Mouse (Mus musculus) duodenum, adult 2 months (tissue): ENCODE results near the gene Slc39a5. TPM values are rescaled to one million over a fixed set of nuclear protein-coding genes. Genes with fewer than 3 reads are reported as not detected.

Source experiments
- polyA plus RNA-seq: library from polyadenylated mRNA; depleted of rRNA; stranded (reverse); fragments of >200 nt; gene quantifications from 2 replicates; pipeline ENCODE4 v1.2.3, GENCODE M21; 2012; ENCODE audit warnings: low replicate concordance; rRNA removed

The Slc39a5 gene
- polyA plus RNA-seq: 340 and 495 TPM in 2 replicates

DNA sequence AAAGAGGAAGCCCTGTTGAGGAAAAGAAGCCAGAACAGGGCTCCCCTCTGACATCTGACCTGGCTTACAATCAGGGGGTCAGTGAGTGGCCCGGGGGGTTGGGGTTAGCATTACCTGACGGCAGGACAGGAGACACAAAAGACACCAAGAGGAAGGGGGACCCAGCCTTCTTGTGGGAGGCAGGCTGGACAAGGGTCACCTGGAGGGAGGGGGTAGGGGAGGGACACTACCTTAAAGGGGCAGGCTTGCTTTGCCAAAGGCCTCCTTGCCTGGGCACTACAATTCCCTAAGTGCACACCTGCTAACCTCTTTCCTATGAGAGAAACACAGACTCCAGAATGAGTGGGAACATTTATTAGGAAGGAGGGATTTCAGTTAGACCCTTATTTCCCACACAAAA is at the start of gene Slc39a5:
TSS of gene Slc39a5 (minus strand) at position 174 of the 400 bp plus-strand sequence.

DNA sequence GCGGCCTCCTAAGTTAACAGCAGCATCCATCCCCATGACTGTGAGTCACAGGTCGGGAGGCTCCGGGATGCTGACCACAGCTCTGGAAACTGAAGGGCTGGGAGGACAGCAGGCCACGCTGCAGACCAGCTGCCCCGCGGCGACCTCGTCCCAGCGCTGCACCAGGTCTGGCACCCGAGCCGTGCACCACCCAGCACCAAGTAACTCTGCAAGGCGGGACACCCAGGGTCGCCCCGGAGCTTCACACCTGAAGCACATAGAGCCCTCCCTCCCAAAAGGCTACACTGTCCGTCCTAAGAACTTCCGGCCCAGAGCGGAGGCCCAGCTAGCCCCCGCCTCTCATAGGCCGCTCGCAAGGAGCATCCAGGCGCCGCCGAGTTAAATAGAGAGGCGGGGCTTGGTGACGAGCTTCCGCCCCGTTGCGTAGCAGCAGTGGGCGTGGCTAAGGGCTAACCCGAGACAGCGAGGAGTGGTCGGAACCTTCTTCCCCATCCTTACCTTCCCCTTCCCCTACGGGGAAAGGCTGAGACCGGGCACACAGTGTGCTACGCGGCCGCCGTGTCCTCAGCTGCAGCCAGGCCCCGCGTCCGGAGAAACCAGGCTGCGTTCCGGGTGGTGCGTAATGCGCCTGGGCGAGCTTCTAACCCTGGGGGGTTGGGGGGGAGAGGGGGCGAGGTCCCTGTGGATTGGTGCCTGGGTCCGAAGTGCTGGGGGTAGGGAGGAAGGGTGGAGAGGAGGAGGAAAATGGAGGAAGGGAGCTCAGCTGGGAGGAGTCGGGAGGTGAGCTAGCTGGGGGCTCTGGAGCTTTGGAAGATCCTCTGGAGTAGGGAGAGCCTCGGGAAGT is 10.4 kb upstream of the Slc39a5 start, which contains the start of the genes Nabp2 and Rnf41:
TSS of gene Nabp2 (minus strand) at position 282 of the 844 bp plus-strand sequence.
TSS of gene Rnf41 (plus strand) at position 447 of the 844 bp plus-strand sequence.

DNA sequence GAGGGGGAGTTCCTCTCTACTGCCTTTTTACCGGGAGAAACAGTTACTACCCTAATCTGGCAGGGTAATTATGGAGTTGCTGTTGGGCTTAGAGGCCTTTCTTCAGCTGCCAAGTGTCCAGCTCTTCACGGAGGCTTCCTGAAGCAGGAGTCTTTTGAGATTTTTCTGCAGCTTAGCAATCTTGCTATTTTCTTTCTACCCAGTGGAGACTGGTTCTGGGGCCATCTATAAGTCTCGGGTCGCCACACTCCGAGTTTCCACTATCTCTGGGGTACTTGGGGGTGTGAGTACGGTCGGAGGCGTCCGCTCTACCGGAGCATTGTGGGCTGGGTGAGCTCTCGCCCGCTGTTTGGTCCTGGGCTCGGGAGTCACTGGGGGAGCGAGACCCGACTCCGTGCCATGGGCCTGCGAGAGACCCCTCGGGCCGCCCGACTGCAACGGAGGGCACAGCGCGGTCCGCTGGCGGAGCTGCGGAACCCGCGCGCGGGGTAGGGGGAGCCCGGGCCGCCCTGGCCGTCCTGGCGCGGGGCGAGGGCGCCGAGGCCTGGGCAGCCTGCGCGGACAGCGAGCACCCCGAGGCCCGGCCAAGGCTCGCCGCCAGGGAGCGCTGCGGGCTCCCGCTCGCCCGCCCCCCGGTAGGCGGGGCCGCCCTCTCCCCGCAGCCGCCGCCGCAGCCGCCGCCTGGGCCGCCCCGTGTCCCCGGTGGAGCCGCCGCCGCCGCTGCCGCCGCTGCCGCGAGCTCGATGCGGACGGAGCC is 24.4 kb downstream of the Slc39a5 start, which contains the start of gene Ankrd52:
TSS of gene Ankrd52 (plus strand) at position 661 of the 757 bp plus-strand sequence.

DNA sequence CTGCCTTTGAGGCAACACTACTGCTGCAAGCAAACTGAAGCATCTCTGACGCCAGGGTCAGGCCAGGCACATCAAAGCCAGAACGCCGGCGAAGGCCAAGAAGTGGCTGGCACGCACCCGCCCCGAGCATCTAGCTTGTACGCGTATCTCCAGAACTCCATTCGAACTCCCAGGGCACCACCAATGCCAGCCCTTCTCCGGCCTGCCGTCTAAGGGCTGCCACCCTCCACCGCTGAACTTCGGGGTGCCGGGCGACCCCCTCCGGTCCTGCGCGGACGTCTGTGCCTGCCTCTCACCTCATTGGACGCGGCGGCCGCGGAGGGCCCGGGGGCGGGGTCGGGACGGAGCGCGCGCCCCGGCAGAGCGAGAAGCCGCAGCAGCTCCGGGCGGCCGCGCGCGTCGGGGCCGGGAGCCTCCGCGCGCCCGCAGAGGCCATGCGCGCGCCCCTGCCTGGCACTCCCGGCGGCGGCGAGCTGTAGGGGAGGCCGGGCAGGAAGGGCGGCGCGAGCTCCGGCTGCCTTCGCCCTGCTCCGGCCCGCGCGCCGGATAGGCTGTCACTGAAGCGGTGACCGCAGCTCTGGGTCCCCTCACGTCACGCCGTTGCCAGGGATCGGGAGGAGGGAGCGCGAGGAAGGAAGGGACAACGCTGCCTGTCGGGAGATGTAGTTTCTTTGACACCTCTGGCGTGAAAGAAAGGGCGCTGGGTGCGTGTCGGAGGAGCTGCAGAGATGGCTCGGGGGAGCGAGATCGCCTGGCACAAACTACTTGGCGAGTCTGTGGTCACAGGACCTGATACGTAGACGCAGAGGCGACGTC is 32.4 kb downstream of the Slc39a5 start, which contains the start of gene Coq10a:
TSS of gene Coq10a (minus strand) at position 596 of the 816 bp plus-strand sequence.

Other genes with a start within 250 kb of the Slc39a5 start
- 38.0 and 39.4 TPM in 2 replicates for gene Rbms2, start 220.9 kb downstream of the Slc39a5 start, polyA plus RNA-seq
- 8.7 and 12.3 TPM in 2 replicates for gene Gls2, start 206.8 kb downstream of the Slc39a5 start, polyA plus RNA-seq
- gene Spryd4, start 189.4 kb downstream of the Slc39a5 start, polyA plus RNA-seq: 8.0 and 8.8 TPM in 2 replicates
- gene Mip, start 175.4 kb downstream of the Slc39a5 start, polyA plus RNA-seq: not detected in 2 replicates
- gene Timeless, start 169.2 kb downstream of the Slc39a5 start, polyA plus RNA-seq: 1.1 and 1.8 TPM in 2 replicates
- not detected in 2 replicates for gene Apon, start 147.1 kb downstream of the Slc39a5 start, polyA plus RNA-seq
- 0.07 TPM in 1 of 2 replicates, not detected in the other for gene Apof, start 132.6 kb downstream of the Slc39a5 start, polyA plus RNA-seq
- 14.9 and 17.8 TPM in 2 replicates for gene Stat2, start 130.7 kb downstream of the Slc39a5 start, polyA plus RNA-seq
- gene Il23a, start 102.5 kb downstream of the Slc39a5 start, polyA plus RNA-seq: 0.09 TPM in 1 of 2 replicates, not detected in the other
- 11.9 and 15.5 TPM in 2 replicates for gene Pan2, start 97.9 kb downstream of the Slc39a5 start, polyA plus RNA-seq
- 19.5 and 28.4 TPM in 2 replicates for gene Cnpy2, start 78.8 kb downstream of the Slc39a5 start, polyA plus RNA-seq
- 297 and 431 TPM in 2 replicates for gene Cs, start 63.5 kb downstream of the Slc39a5 start, polyA plus RNA-seq
- 16.2 and 26.7 TPM in 2 replicates for gene Coq10a, start 32.2 kb downstream of the Slc39a5 start, polyA plus RNA-seq
- gene Ankrd52, start 24.1 kb downstream of the Slc39a5 start, polyA plus RNA-seq: 11.3 and 18.5 TPM in 2 replicates
- gene Nabp2, start 10.3 kb upstream of the Slc39a5 start, polyA plus RNA-seq: 23.4 and 29.3 TPM in 2 replicates
- gene Rnf41, start 10.4 kb upstream of the Slc39a5 start, polyA plus RNA-seq: 10.0 and 17.7 TPM in 2 replicates
- 59.9 and 73.0 TPM in 2 replicates for gene Smarcc2, start 58.0 kb upstream of the Slc39a5 start, polyA plus RNA-seq
- 505 and 720 TPM in 2 replicates for gene Myl6, start 92.9 kb upstream of the Slc39a5 start, polyA plus RNA-seq
- gene Myl6b, start 97.5 kb upstream of the Slc39a5 start, polyA plus RNA-seq: 1.4 and 1.8 TPM in 2 replicates
- 22.7 and 25.3 TPM in 2 replicates for gene Esyt1, start 124.6 kb upstream of the Slc39a5 start, polyA plus RNA-seq
- 12.1 and 13.9 TPM in 2 replicates for gene Zc3h10, start 146.5 kb upstream of the Slc39a5 start, polyA plus RNA-seq
- gene Rpl41, start 148.1 kb upstream of the Slc39a5 start, polyA plus RNA-seq: 1,592 and 1,915 TPM in 2 replicates
- 4.9 and 9.0 TPM in 2 replicates for gene Pa2g4, start 164.8 kb upstream of the Slc39a5 start, polyA plus RNA-seq
- 45.3 and 63.8 TPM in 2 replicates for gene Erbb3, start 188.4 kb upstream of the Slc39a5 start, polyA plus RNA-seq
- 885 and 900 TPM in 2 replicates for gene Rps26, start 225.5 kb upstream of the Slc39a5 start, polyA plus RNA-seq
- gene Ikzf4, start 244.8 kb upstream of the Slc39a5 start, polyA plus RNA-seq: 0.74 and 1.6 TPM in 2 replicates